7 mouse cellular contexts compared by ENCODE assay signal in the genomic region with DNA sequence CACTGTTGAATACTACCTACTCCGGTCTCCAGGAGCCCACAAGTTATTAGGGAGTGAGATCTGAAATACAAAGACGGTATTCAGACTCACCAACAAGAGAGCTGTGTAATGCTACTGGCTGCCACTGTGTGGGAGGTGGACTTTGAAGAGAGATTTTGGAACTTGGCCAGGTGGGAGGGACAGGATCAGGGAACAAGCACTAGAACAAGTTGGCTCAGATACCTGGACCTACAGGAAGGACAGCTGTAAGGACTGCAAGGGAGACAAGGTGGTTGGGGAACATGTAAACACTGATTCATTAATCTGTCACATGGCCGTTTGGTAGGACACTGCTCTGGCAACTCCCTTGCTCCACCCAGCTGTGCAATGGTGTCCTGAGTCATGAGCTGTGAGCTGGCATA. TPM values are rescaled to one million over a fixed set of nuclear protein-coding genes. Genes with fewer than 3 reads are reported as not detected.
DNase-seq lines count a peak whose midpoint lies in the region; ATAC-seq and TF ChIP-seq lines count a peak whose summit lies in the region.

No protein-coding gene starts in this region.

- no peaks in the 10 kb centered on the region for H3K27me3 ChIP-seq in embryonic facial prominence, embryonic 15.5 days
- no peaks in the 10 kb centered on the region for H3K27me3 ChIP-seq in limb, embryonic 14.5 days (ENCODE audit: control insufficient read depth, insufficient read depth, low read length)
- no peaks in the 10 kb centered on the region for H3K27me3 ChIP-seq in forebrain, embryonic 13.5 days

- H3K4me3 ChIP-seq in embryonic facial prominence, embryonic 15.5 days (replicated peaks): no peak overlapping the region
- H3K4me3 ChIP-seq in limb, embryonic 14.5 days (replicated peaks; ENCODE audit: low read length): no peak overlapping the region
- H3K4me3 ChIP-seq in forebrain, embryonic 13.5 days: no peak overlapping the region

- ATAC-seq in embryonic facial prominence, embryonic 15.5 days (ENCODE audit: insufficient number of reproducible peaks, low FRiP score, low TSS enrichment, low read depth): peak; percentile 73
- ATAC-seq in limb, embryonic 14.5 days (ENCODE audit: low FRiP score, low read depth): peak; percentile 26; the same call in 1 of the 2 replicates
- ATAC-seq in forebrain, embryonic 13.5 days: no peak

- TF ChIP-seq POLR2A in limb, embryonic 14.5 days (IDR thresholded peaks at IDR 0.05; ENCODE audit: borderline replicate concordance, extremely low read depth, insufficient read depth, insufficient read length): no peak

- peak; percentile 46 for DNase-seq in ovary, adult 18-20 months (ENCODE audit: low spot score)
- DNase-seq in ovary, postnatal 10 days (ENCODE audit: low spot score): no peak
- DNase-seq in limb, embryonic 14.5 days (ENCODE audit: low spot score): peak; percentile 56
- peak; percentile 81 for DNase-seq in testis, postnatal 14 days (ENCODE audit: low spot score)
- DNase-seq in gastrocnemius, postnatal 25 days: no peak

- H3K9ac ChIP-seq in embryonic facial prominence, embryonic 15.5 days: no peak overlapping the region
- no peak overlapping the region for H3K9ac ChIP-seq in limb, embryonic 14.5 days (ENCODE audit: low read depth, low read length, severe bottlenecking)
- no peak overlapping the region for H3K9ac ChIP-seq in forebrain, embryonic 13.5 days

- H3K4me1 ChIP-seq in embryonic facial prominence, embryonic 15.5 days: peaks cover 12% of the 10 kb centered on the region
- 0 out of 2 replicates have a peak, but pooled peaks cover 1% of the 10 kb centered on the region for H3K4me1 ChIP-seq in limb, embryonic 14.5 days (ENCODE audit: control insufficient read depth, insufficient read depth, low read length)
- H3K4me1 ChIP-seq in forebrain, embryonic 13.5 days: no peaks in the 10 kb centered on the region

- 42% methylated on average over 3 of the region's 3 CpGs for WGBS in embryonic facial prominence, embryonic 15.5 days
- 48% methylated on average over 3 of the region's 3 CpGs for WGBS in limb, embryonic 14.5 days
- WGBS in forebrain, embryonic 13.5 days: 46% methylated on average over 3 of the region's 3 CpGs

- H3K9me3 ChIP-seq in embryonic facial prominence, embryonic 15.5 days (replicated peaks): no peaks in the 10 kb centered on the region
- H3K9me3 ChIP-seq in limb, embryonic 14.5 days (ENCODE audit: control insufficient read depth, low read length): no peaks in the 10 kb centered on the region
- 0 out of 2 replicates have a peak, but pooled peaks cover 5% of the 10 kb centered on the region for H3K9me3 ChIP-seq in forebrain, embryonic 13.5 days (replicated peaks)

- H3K4me2 ChIP-seq in embryonic facial prominence, embryonic 15.5 days (replicated peaks): no peak overlapping the region
- H3K4me2 ChIP-seq in limb, embryonic 14.5 days (replicated peaks; ENCODE audit: low read depth, low read length, severe bottlenecking): no peak overlapping the region
- H3K4me2 ChIP-seq in forebrain, embryonic 13.5 days: no peak overlapping the region

- H3K27ac ChIP-seq in embryonic facial prominence, embryonic 15.5 days (replicated peaks): peak overlapping the region; percentile 74
- no peak overlapping the region for H3K27ac ChIP-seq in limb, embryonic 14.5 days (replicated peaks; ENCODE audit: low read depth, low read length)
- no peak overlapping the region for H3K27ac ChIP-seq in forebrain, embryonic 13.5 days

- H3K36me3 ChIP-seq in embryonic facial prominence, embryonic 15.5 days: no peaks in the 10 kb centered on the region
- no peaks in the 10 kb centered on the region for H3K36me3 ChIP-seq in limb, embryonic 14.5 days (ENCODE audit: control insufficient read depth, insufficient read depth, low read length)
- no peaks in the 10 kb centered on the region for H3K36me3 ChIP-seq in forebrain, embryonic 13.5 days (ENCODE audit: poor library complexity, severe bottlenecking)

RNA-seq across cellular contexts. Expression of gene Sowahc, which starts 19.4 kb away (rescaled TPM):
- 15.0 and 17.8 TPM in 2 replicates for polyA plus RNA-seq in embryonic facial prominence, embryonic 15.5 days (2015; fragmentation: Nextera tagmentation; extraction: Ambion mirVana)
- polyA plus RNA-seq in limb, embryonic 14.5 days (2012; rRNA removed): 6.1 and 7.3 TPM in 2 replicates
- polyA plus RNA-seq in limb, embryonic 14.5 days (2014; fragmentation: Nextera tagmentation; extraction: Ambion mirVana): 12.4 and 14.5 TPM in 2 replicates
- 1 to 10 TPM in 1 of 2 experiments, under 1 TPM in 1; 0.87 to 2.0 TPM for total RNA-seq in gastrocnemius, postnatal 25 days (2021)
- 12.9 and 15.1 TPM in 2 replicates for polyA plus RNA-seq in forebrain, embryonic 13.5 days (2015; fragmentation: Nextera tagmentation; extraction: Ambion mirVana)

RNA-seq across cellular contexts. Expression of gene Sept10, which starts 19.5 kb away (rescaled TPM):
- 39.1 and 41.7 TPM in 2 replicates for polyA plus RNA-seq in embryonic facial prominence, embryonic 15.5 days (2015; fragmentation: Nextera tagmentation; extraction: Ambion mirVana)
- polyA plus RNA-seq in limb, embryonic 14.5 days (2012; rRNA removed): 37.7 and 40.1 TPM in 2 replicates
- 48.8 and 49.6 TPM in 2 replicates for polyA plus RNA-seq in limb, embryonic 14.5 days (2014; fragmentation: Nextera tagmentation; extraction: Ambion mirVana)
- 1 to 10 TPM; 6.7 to 8.3 TPM for total RNA-seq in gastrocnemius, postnatal 25 days (2021)
- 33.3 and 34.0 TPM in 2 replicates for polyA plus RNA-seq in forebrain, embryonic 13.5 days (2015; fragmentation: Nextera tagmentation; extraction: Ambion mirVana)

Comparison
In these comparisons a context has a peak if more than half of its experiments do, and no peak if none do; other contexts are left out.
1. DNase-seq: peak in ovary, adult 18-20 months (single experiment), limb, embryonic 14.5 days (single experiment) and testis, postnatal 14 days (single experiment); none in ovary, postnatal 10 days (single experiment) and gastrocnemius, postnatal 25 days (single experiment).